In genomic region chr6:8066208-8066607, GRCm38 (mm10) we compare ENCODE assay signal across 8 mouse cellular contexts.
DNase-seq lines count a peak whose midpoint lies in the region; ATAC-seq and TF ChIP-seq lines count a peak whose summit lies in the region.

No protein-coding gene starts in this region.

- no peak; the same call in 1 of the 2 replicates for ATAC-seq in cerebellum, adult (ENCODE audit: insufficient number of reproducible peaks, low FRiP score, low TSS enrichment)
- ATAC-seq in hindbrain, postnatal 0 days = no peak
- no peak for ATAC-seq in limb, embryonic 14.5 days (ENCODE audit: low FRiP score, low read depth)
- peak; percentile 63; the same call in 1 of the 2 replicates for ATAC-seq in stomach, postnatal 0 days (ENCODE audit: low FRiP score, low TSS enrichment)

- H3K27ac ChIP-seq in hindbrain, postnatal 0 days = no peak overlapping the region
- H3K27ac ChIP-seq in limb, embryonic 14.5 days (replicated peaks; ENCODE audit: low read depth, low read length) = no peak overlapping the region
- no peak overlapping the region for H3K27ac ChIP-seq in stomach, postnatal 0 days (replicated peaks)

- no peaks in the 10 kb centered on the region for H3K36me3 ChIP-seq in hindbrain, postnatal 0 days (ENCODE audit: insufficient read depth, low read length)
- no peaks in the 10 kb centered on the region for H3K36me3 ChIP-seq in limb, embryonic 14.5 days (ENCODE audit: control insufficient read depth, insufficient read depth, low read length)
- no peaks in the 10 kb centered on the region for H3K36me3 ChIP-seq in stomach, postnatal 0 days (ENCODE audit: control insufficient read depth, insufficient read depth, low read length)

- DNase-seq in cerebellum, adult 11 months = peak; percentile 12
- DNase-seq in spleen, postnatal 36 days (ENCODE audit: low spot score in 2 of 2) = peak; percentile 13 to 20
- no peak for DNase-seq in spleen, adult 12 weeks (ENCODE audit: low spot score)
- peak; percentile 32 to 47 for DNase-seq in cerebellum, postnatal 36 days
- DNase-seq in hindbrain, postnatal 0 days (ENCODE audit: low spot score) = peak; percentile 29
- DNase-seq in limb, embryonic 14.5 days (ENCODE audit: low spot score) = peak; percentile 62
- peak; percentile 60 for DNase-seq in stomach, postnatal 0 days (ENCODE audit: low spot score)

- no peak overlapping the region for H3K4me3 ChIP-seq in hindbrain, postnatal 0 days (ENCODE audit: low read length)
- H3K4me3 ChIP-seq in limb, embryonic 14.5 days (replicated peaks; ENCODE audit: low read length) = no peak overlapping the region
- no peak overlapping the region for H3K4me3 ChIP-seq in stomach, postnatal 0 days (ENCODE audit: low read depth, low read length)

- no peaks in the 10 kb centered on the region for H3K9me3 ChIP-seq in hindbrain, postnatal 0 days (ENCODE audit: low read length)
- no peaks in the 10 kb centered on the region for H3K9me3 ChIP-seq in limb, embryonic 14.5 days (ENCODE audit: control insufficient read depth, low read length)
- no peaks in the 10 kb centered on the region for H3K9me3 ChIP-seq in stomach, postnatal 0 days (ENCODE audit: control insufficient read depth, low read length)

- peak; percentile 60 for TF ChIP-seq CTCF in hindbrain, postnatal 0 days (IDR thresholded peaks at IDR 0.05; ENCODE audit: low read depth)
- TF ChIP-seq CTCF in stomach, postnatal 0 days (IDR thresholded peaks at IDR 0.05; ENCODE audit: low read depth) = peak; percentile 81

- no peaks in the 10 kb centered on the region for H3K4me1 ChIP-seq in hindbrain, postnatal 0 days (ENCODE audit: insufficient read depth, low read length)
- H3K4me1 ChIP-seq in limb, embryonic 14.5 days (ENCODE audit: control insufficient read depth, insufficient read depth, low read length) = peaks cover 9% of the 10 kb centered on the region
- H3K4me1 ChIP-seq in stomach, postnatal 0 days (replicated peaks; ENCODE audit: control insufficient read depth, insufficient read depth) = no peaks in the 10 kb centered on the region

- no peak for TF ChIP-seq POLR2A in limb, embryonic 14.5 days (IDR thresholded peaks at IDR 0.05; ENCODE audit: borderline replicate concordance, extremely low read depth, insufficient read depth, insufficient read length)

- H3K9ac ChIP-seq in hindbrain, postnatal 0 days (replicated peaks; ENCODE audit: low read length) = no peak overlapping the region
- H3K9ac ChIP-seq in limb, embryonic 14.5 days (ENCODE audit: low read depth, low read length, severe bottlenecking) = no peak overlapping the region
- no peak overlapping the region for H3K9ac ChIP-seq in stomach, postnatal 0 days (ENCODE audit: low read length)

- H3K27me3 ChIP-seq in hindbrain, postnatal 0 days (ENCODE audit: insufficient read depth, low read length) = no peaks in the 10 kb centered on the region
- no peaks in the 10 kb centered on the region for H3K27me3 ChIP-seq in limb, embryonic 14.5 days (ENCODE audit: control insufficient read depth, insufficient read depth, low read length)
- H3K27me3 ChIP-seq in stomach, postnatal 0 days (ENCODE audit: control insufficient read depth, insufficient read depth, low read length) = no peaks in the 10 kb centered on the region

- no peak for TF ChIP-seq EP300 in stomach, postnatal 0 days (optimal IDR thresholded peaks at IDR 0.05)

- no peak overlapping the region for H3K4me2 ChIP-seq in hindbrain, postnatal 0 days (ENCODE audit: low read depth, low read length)
- H3K4me2 ChIP-seq in limb, embryonic 14.5 days (replicated peaks; ENCODE audit: low read depth, low read length, severe bottlenecking) = no peak overlapping the region
- no peak overlapping the region for H3K4me2 ChIP-seq in stomach, postnatal 0 days (replicated peaks; ENCODE audit: low read depth)

- 70% methylated on average over 3 of the region's 3 CpGs for whole genome bisulfite sequencing in hindbrain, postnatal 0 days
- 55% methylated on average over 3 of the region's 3 CpGs for WGBS in limb, embryonic 14.5 days
- 56% methylated on average over 3 of the region's 3 CpGs for WGBS in stomach, postnatal 0 days
